Mouse (Mus musculus): ENCODE measurements at regions not wholly inside any gene's neighbourhood (a gene's known extent, or its start where the extent isn't known, plus 50 kb on each side); places are given as distances from the start of the nearest gene placed in this dataset.

DNA sequence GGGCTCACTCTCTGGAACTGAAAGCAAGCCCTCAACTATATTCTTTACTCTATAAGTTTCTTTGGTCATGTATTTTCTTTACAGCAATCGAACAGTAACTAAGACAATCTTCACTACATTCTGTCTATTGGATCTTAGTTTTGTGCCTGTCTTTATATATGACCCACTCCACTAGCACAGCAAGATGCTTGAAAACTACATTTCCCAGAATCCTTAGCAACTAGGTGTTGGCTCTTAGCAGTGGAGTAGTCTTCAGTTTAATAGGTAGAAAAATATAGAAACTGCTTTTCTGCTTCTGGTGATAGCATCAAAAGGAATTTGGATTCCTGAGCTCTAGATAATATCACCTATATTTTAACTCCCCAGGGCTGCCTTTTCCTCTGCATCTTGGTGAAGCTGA, 245.9 kb upstream of the Xylt1 start:
- no peak overlapping the region for H3K4me3 ChIP-seq (ENCODE audit: low read depth, low read length)
- no peaks in the 10 kb centered on the region for H3K9me3 ChIP-seq (ENCODE audit: control insufficient read depth, low read length)
- no peak overlapping the region for H3K27ac ChIP-seq (ENCODE audit: low read depth)
- WGBS: 94% methylated on average over 1 of the region's 1 CpGs
- no peaks in the 10 kb centered on the region for H3K4me1 ChIP-seq (replicated peaks; ENCODE audit: control insufficient read depth, insufficient read depth, low read length)
- no peaks in the 10 kb centered on the region for H3K27me3 ChIP-seq (replicated peaks; ENCODE audit: control insufficient read depth, insufficient read depth, low read length)
- DNase-seq (ENCODE audit: low spot score) (no peak), ATAC-seq (replicated peaks; ENCODE audit: low FRiP score, low TSS enrichment, low read depth) (no peak)
- no peak overlapping the region for H3K4me2 ChIP-seq (ENCODE audit: low read length)
- H3K9ac ChIP-seq (ENCODE audit: low read length): no peak overlapping the region
- H3K36me3 ChIP-seq (ENCODE audit: control insufficient read depth, insufficient read depth, low read length): no peaks in the 10 kb centered on the region

DNA sequence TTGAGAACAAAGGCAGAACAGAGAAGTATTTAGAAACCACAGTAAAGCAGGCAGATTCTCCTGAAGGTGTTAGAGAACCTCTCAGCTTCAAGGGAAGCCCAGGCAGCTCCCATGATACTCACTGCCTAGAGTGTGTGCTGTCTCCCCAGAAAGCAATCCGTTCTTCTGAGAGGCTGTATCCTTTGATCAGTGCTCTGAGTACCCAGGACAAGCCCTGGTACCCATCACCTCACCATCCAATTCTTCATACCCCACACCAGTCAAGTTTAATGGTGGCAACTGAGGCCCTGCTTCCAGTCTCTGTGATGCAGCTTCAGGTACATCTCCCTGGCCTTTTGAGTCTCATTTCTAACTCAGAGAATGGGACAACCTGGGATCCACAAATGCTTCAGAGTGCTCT, 242.1 kb upstream of the Xylt1 start:
- H3K4me3 ChIP-seq (ENCODE audit: low read depth, low read length): no peak overlapping the region
- no peak overlapping the region for H3K4me2 ChIP-seq (ENCODE audit: low read length)
- H3K4me1 ChIP-seq (replicated peaks; ENCODE audit: control insufficient read depth, insufficient read depth, low read length): no peaks in the 10 kb centered on the region
- no peak for DNase-seq (ENCODE audit: low spot score)
- no peak overlapping the region for H3K27ac ChIP-seq (ENCODE audit: low read depth)
- no peaks in the 10 kb centered on the region for H3K9me3 ChIP-seq (ENCODE audit: control insufficient read depth, low read length)
- 35% methylated on average over 1 of the region's 1 CpGs for WGBS
- ATAC-seq (replicated peaks; ENCODE audit: low FRiP score, low TSS enrichment, low read depth): no peak
- H3K36me3 ChIP-seq (ENCODE audit: control insufficient read depth, insufficient read depth, low read length): no peaks in the 10 kb centered on the region
- H3K9ac ChIP-seq (ENCODE audit: low read length): no peak overlapping the region
- H3K27me3 ChIP-seq (replicated peaks; ENCODE audit: control insufficient read depth, insufficient read depth, low read length): no peaks in the 10 kb centered on the region

DNA sequence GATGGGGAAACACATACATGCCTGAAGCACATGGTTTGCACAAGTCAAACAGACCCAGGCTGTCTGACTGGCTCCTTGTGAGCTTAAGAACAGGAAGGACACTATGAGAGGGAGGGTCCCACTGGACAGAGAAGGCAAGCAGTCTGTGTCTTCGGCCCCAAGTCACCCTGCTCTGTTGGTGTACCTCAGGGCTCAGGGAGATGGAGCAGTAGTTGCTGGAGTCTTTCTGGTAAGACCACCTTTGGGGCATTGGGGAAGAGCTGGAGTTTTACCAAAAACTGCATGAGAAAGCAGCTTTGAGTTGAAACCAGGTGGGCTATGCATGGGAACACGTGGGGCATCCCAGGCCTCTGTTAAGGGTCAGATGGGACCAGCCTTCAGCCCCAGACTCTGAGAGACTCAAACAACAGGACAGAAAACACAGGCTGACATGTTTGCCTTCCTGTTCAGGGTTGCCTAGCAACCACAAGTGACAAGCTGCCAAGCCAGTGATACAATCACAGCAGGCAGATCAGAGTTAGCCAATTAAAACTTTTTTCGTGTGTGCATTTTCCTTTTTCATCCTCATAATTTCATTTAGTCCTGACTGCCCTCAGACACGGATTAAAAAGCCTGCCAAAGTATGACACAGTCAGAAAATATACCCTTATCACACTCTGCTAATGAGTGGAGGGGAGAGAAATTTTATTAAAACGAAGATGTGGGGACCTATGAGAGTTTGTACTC, 241.4 kb upstream of the Xylt1 start:
- H3K27me3 ChIP-seq (replicated peaks; ENCODE audit: control insufficient read depth, insufficient read depth, low read length): no peaks in the 10 kb centered on the region
- H3K4me3 ChIP-seq (ENCODE audit: low read depth, low read length): no peak overlapping the region
- H3K4me1 ChIP-seq (replicated peaks; ENCODE audit: control insufficient read depth, insufficient read depth, low read length): no peaks in the 10 kb centered on the region
- DNase-seq (ENCODE audit: low spot score) (no peak), ATAC-seq (replicated peaks; ENCODE audit: low FRiP score, low TSS enrichment, low read depth) (no peak)
- H3K27ac ChIP-seq (ENCODE audit: low read depth): no peak overlapping the region
- H3K9ac ChIP-seq (ENCODE audit: low read length): no peak overlapping the region
- WGBS: 27% methylated on average over 5 of the region's 5 CpGs
- no peaks in the 10 kb centered on the region for H3K9me3 ChIP-seq (ENCODE audit: control insufficient read depth, low read length)
- H3K36me3 ChIP-seq (ENCODE audit: control insufficient read depth, insufficient read depth, low read length): no peaks in the 10 kb centered on the region
- no peak overlapping the region for H3K4me2 ChIP-seq (ENCODE audit: low read length)

DNA sequence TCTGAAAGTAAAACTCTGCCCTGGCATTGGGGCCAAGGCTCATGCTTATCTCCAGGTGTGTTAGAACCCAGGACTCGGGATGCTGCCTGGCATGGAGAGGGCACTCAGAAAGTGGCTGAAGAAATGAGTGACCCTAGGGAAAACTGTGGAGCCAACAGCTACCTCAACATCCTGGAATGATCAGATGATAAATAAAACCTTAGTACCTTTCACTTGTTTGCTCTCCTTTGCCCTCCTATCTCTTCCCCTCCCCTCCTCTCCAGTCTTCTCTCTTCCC, 240.9 kb upstream of the Xylt1 start:
- H3K9me3 ChIP-seq (ENCODE audit: control insufficient read depth, low read length): no peaks in the 10 kb centered on the region
- H3K4me1 ChIP-seq (replicated peaks; ENCODE audit: control insufficient read depth, insufficient read depth, low read length): no peaks in the 10 kb centered on the region
- H3K4me2 ChIP-seq (ENCODE audit: low read length): no peak overlapping the region
- WGBS: 81% methylated on average over 1 of the region's 1 CpGs
- no peak overlapping the region for H3K27ac ChIP-seq (ENCODE audit: low read depth)
- no peaks in the 10 kb centered on the region for H3K36me3 ChIP-seq (ENCODE audit: control insufficient read depth, insufficient read depth, low read length)
- ATAC-seq (replicated peaks; ENCODE audit: low FRiP score, low TSS enrichment, low read depth) (no peak), DNase-seq (ENCODE audit: low spot score) (no peak)
- H3K4me3 ChIP-seq (ENCODE audit: low read depth, low read length): no peak overlapping the region
- no peak overlapping the region for H3K9ac ChIP-seq (ENCODE audit: low read length)
- no peaks in the 10 kb centered on the region for H3K27me3 ChIP-seq (replicated peaks; ENCODE audit: control insufficient read depth, insufficient read depth, low read length)

DNA sequence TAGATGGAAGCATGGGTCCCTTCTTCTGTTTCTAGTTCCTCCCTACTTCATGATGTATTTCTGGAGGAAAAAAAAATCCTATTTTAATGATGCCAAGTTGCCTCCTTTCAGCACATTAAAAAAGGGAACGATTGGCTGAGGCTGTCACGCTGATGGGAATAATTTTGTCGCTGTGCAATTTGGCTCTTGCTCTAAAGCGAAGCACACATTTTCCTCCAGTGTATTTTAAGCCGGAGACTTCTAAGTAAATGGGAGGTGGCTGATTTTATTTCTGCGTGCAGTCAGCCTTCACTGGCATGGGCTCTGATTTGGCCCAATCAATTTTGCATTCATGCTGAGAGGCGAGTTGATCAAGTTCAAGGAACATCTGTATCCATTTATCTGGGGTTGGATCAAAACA, 234.0 kb upstream of the Xylt1 start:
- ATAC-seq (replicated peaks; ENCODE audit: low FRiP score, low TSS enrichment, low read depth) (no peak), DNase-seq (ENCODE audit: low spot score) (no peak)

DNA sequence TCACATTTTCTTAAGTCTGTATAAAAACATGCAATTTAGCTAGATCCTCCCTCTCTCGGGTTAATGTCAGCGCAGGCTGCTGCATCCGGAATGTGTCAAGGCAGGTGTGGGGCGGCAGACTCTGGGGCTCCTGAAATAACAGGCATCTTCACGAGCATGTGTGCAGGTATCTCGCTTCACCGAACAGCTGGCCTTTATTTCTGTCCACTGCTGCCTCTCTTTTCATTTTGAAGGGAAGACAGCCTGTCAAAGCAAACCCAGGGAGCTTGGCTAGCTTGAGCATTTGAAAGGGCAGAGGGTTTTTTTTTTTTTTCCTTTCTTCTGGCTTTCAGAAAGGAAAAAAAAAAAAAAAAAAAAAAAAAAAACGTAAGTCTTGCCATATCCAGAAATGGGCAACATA, 230.4 kb upstream of the Xylt1 start:
- no peak overlapping the region for H3K4me2 ChIP-seq (ENCODE audit: low read length)
- H3K9ac ChIP-seq (ENCODE audit: low read length): no peak overlapping the region
- H3K27me3 ChIP-seq (replicated peaks; ENCODE audit: control insufficient read depth, insufficient read depth, low read length): no peaks in the 10 kb centered on the region
- H3K27ac ChIP-seq (ENCODE audit: low read depth): no peak overlapping the region
- ATAC-seq (replicated peaks; ENCODE audit: low FRiP score, low TSS enrichment, low read depth) (no peak), DNase-seq (ENCODE audit: low spot score) (no peak)
- H3K9me3 ChIP-seq (ENCODE audit: control insufficient read depth, low read length): no peaks in the 10 kb centered on the region
- no peaks in the 10 kb centered on the region for H3K4me1 ChIP-seq (replicated peaks; ENCODE audit: control insufficient read depth, insufficient read depth, low read length)
- no peaks in the 10 kb centered on the region for H3K36me3 ChIP-seq (ENCODE audit: control insufficient read depth, insufficient read depth, low read length)
- WGBS: 61% methylated on average over 8 of the region's 8 CpGs
- no peak overlapping the region for H3K4me3 ChIP-seq (ENCODE audit: low read depth, low read length)

More for the DNA sequence above, 234.0 kb upstream of the Xylt1 start:
- Histone ChIP-seq H3K9ac (ENCODE audit: low read length) (no peak overlapping the region), H3K4me1 (replicated peaks; ENCODE audit: control insufficient read depth, insufficient read depth, low read length) (no peaks in the 10 kb centered on the region), H3K27ac (ENCODE audit: low read depth) (no peak overlapping the region), H3K4me2 (ENCODE audit: low read length) (no peak overlapping the region), H3K27me3 (replicated peaks; ENCODE audit: control insufficient read depth, insufficient read depth, low read length) (no peaks in the 10 kb centered on the region), H3K4me3 (ENCODE audit: low read depth, low read length) (no peak overlapping the region), H3K9me3 (ENCODE audit: control insufficient read depth, low read length) (no peaks in the 10 kb centered on the region), H3K36me3 (ENCODE audit: control insufficient read depth, insufficient read depth, low read length) (no peaks in the 10 kb centered on the region)
- 93% methylated on average over 7 of the region's 7 CpGs for WGBS

DNA sequence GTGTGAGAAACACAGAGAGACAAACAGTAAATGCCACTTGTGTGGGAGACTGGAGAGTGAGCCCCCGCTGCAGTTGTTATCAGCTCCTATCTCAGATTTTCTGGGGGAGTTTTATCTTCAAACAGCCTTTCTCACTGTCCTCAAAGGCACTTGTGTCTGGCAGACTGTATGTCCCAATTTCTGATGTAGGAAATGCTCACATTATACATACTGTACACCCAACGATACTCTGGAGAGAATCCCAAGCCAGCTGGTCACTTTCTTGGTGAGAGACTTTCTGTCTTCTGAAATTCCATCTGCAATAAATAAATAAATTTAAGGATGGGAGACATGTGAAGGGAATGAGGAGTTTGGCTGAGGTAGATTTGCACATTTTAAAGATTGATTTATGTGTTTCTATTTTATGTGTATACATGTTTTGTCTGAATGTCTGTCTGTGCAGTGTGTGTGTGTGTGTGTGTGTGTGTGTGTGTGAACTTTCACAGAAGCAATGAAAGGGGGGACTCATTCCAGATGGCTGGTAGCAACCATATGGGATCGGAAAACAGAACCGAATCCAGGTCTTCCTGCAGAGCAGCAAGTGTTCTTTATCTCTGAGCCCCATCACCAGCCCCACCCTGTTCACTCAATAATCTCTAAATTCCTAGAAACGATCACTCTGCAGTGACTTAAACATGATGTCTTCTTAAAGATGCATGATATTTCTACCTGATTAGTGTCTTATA, 226.8 kb upstream of the Xylt1 start:
- 65% methylated on average over 5 of the region's 5 CpGs for WGBS
- no peaks in the 10 kb centered on the region for H3K27me3 ChIP-seq (replicated peaks; ENCODE audit: control insufficient read depth, insufficient read depth, low read length)
- H3K4me3 ChIP-seq (ENCODE audit: low read depth, low read length): no peak overlapping the region
- H3K9ac ChIP-seq (ENCODE audit: low read length): no peak overlapping the region
- DNase-seq (ENCODE audit: low spot score) (no peak), ATAC-seq (replicated peaks; ENCODE audit: low FRiP score, low TSS enrichment, low read depth) (no peak)
- H3K9me3 ChIP-seq (ENCODE audit: control insufficient read depth, low read length): no peaks in the 10 kb centered on the region
- no peak overlapping the region for H3K4me2 ChIP-seq (ENCODE audit: low read length)
- no peaks in the 10 kb centered on the region for H3K36me3 ChIP-seq (ENCODE audit: control insufficient read depth, insufficient read depth, low read length)
- H3K4me1 ChIP-seq (replicated peaks; ENCODE audit: control insufficient read depth, insufficient read depth, low read length): no peaks in the 10 kb centered on the region
- H3K27ac ChIP-seq (ENCODE audit: low read depth): no peak overlapping the region

DNA sequence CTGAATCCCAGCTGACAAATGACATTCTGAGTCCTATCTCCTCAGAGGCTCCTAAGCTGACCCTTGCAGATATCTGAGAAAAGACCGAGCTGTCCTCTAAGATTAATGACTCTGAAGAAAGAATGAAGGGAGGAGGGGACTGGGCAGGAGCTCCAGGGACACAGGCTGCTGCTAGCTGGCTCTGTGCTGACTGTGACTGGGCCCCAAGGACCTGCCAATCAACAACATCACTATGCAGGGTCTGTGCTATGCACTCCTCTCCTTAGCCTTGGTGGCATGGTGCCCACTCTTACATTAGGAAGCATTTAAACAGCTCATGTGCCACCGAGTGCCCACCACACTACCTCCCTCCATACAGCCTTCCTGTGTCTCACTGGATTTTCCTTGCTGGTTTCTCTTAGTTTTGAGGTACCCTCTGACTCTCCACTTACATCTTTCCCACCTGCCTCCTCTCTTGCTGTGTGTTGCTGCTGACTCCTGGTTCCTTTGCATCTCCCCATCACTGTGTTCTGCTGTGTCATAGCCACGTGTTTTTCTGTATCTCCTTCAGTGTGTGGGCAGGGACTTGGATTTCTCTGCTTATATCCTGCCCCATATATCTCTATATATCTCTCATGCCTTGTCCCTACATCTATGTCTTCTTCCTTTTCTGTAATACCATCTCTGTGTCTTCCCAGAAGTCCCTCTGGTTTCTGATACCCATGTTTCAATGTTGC, 219.4 kb upstream of the Xylt1 start:
- Histone ChIP-seq H3K4me3 (ENCODE audit: low read depth, low read length) (no peak overlapping the region), H3K9me3 (ENCODE audit: control insufficient read depth, low read length) (no peaks in the 10 kb centered on the region), H3K27ac (ENCODE audit: low read depth) (no peak overlapping the region), H3K27me3 (replicated peaks; ENCODE audit: control insufficient read depth, insufficient read depth, low read length) (no peaks in the 10 kb centered on the region), H3K9ac (ENCODE audit: low read length) (no peak overlapping the region), H3K4me2 (ENCODE audit: low read length) (no peak overlapping the region), H3K36me3 (ENCODE audit: control insufficient read depth, insufficient read depth, low read length) (no peaks in the 10 kb centered on the region), H3K4me1 (replicated peaks; ENCODE audit: control insufficient read depth, insufficient read depth, low read length) (no peaks in the 10 kb centered on the region)
- 42% methylated on average over 3 of the region's 3 CpGs for WGBS
- DNase-seq (ENCODE audit: low spot score) (no peak), ATAC-seq (replicated peaks; ENCODE audit: low FRiP score, low TSS enrichment, low read depth) (no peak)

Measured in intestine, embryonic 14.5 days (tissue).